ENCODE assay signal across 30 mouse cellular contexts in genomic region chr13:104442559-104442958, GRCm38 (mm10).
A peak's percentile ranks its signal among the peaks of the same experiment; 100 is the strongest.
DNase-seq lines count a peak whose midpoint lies in the region; ATAC-seq lines count a peak whose summit lies in the region.
"Had no signal": no experiment of that assay in that cellular context is flagged by ENCODE, and none has a peak within 500 bp of the region (broad histone marks: within the 10 kb centered on the region; RNA-seq: fewer than 3 reads in every experiment).

No protein-coding gene starts in this region.

- H3K4me3 ChIP-seq in neural tube, embryonic 14.5 days (ENCODE audit: low read depth, low read length), result no peak overlapping the region
- H3K4me3 ChIP-seq: embryonic facial prominence, embryonic 10.5 days; embryonic facial prominence, embryonic 13.5 days; forebrain, embryonic 10.5 days; forebrain, embryonic 13.5 days; heart, adult 2 months; heart, embryonic 10.5 days; heart, embryonic 13.5 days had no signal

- H3K4me2 ChIP-seq in neural tube, embryonic 14.5 days (ENCODE audit: low read depth, low read length), result no peak overlapping the region
- H3K4me2 ChIP-seq: embryonic facial prominence, embryonic 13.5 days; forebrain, embryonic 13.5 days; heart, embryonic 13.5 days; hindbrain, embryonic 14.5 days had no signal

- H3K27ac ChIP-seq in neural tube, embryonic 14.5 days (ENCODE audit: low read depth, low read length), result no peak overlapping the region
- H3K27ac ChIP-seq: embryonic facial prominence, embryonic 10.5 days; embryonic facial prominence, embryonic 13.5 days; forebrain, embryonic 10.5 days; forebrain, embryonic 13.5 days; heart, adult 2 months; heart, embryonic 10.5 days; heart, embryonic 13.5 days; hindbrain, embryonic 14.5 days; hindbrain, postnatal 0 days had no signal

- 36% methylated on average over 7 of the region's 7 CpGs for WGBS in neural tube, embryonic 14.5 days

- H3K9me3 ChIP-seq in neural tube, embryonic 14.5 days (ENCODE audit: control insufficient read depth, low read length), result no peaks in the 10 kb centered on the region
- H3K9me3 ChIP-seq: embryonic facial prominence, embryonic 10.5 days; embryonic facial prominence, embryonic 13.5 days; forebrain, embryonic 10.5 days; forebrain, embryonic 13.5 days; heart, embryonic 10.5 days; heart, embryonic 13.5 days had no signal

- no peaks in the 10 kb centered on the region for H3K36me3 ChIP-seq in neural tube, embryonic 14.5 days (ENCODE audit: control insufficient read depth, insufficient read depth, low read length)

- H3K27me3 ChIP-seq in neural tube, embryonic 14.5 days (ENCODE audit: control insufficient read depth, insufficient read depth, low read length), result no peaks in the 10 kb centered on the region
- H3K27me3 ChIP-seq: embryonic facial prominence, embryonic 13.5 days; forebrain, embryonic 13.5 days; heart, embryonic 13.5 days had no signal

- no peak overlapping the region for H3K9ac ChIP-seq in neural tube, embryonic 14.5 days (replicated peaks; ENCODE audit: low read depth, low read length)
- H3K9ac ChIP-seq: embryonic facial prominence, embryonic 13.5 days; forebrain, embryonic 13.5 days; heart, embryonic 13.5 days; hindbrain, embryonic 14.5 days had no signal

- no peaks in the 10 kb centered on the region for H3K4me1 ChIP-seq in neural tube, embryonic 14.5 days (ENCODE audit: control insufficient read depth, insufficient read depth, low read length)
- H3K4me1 ChIP-seq: embryonic facial prominence, embryonic 10.5 days; embryonic facial prominence, embryonic 13.5 days; forebrain, embryonic 10.5 days; forebrain, embryonic 13.5 days; heart, embryonic 10.5 days; heart, embryonic 13.5 days had no signal

- peak; percentile 6 for DNase-seq in adrenal gland, postnatal 10 days
- no peak for DNase-seq in adrenal gland, postnatal 4 days (ENCODE audit: low spot score in 2 of 2)
- DNase-seq in neural tube, embryonic 10.5 days (ENCODE audit: extremely low spot score, low spot score), result no peak
- peak; percentile 7 for DNase-seq in adrenal gland, postnatal 25 days
- DNase-seq in right cerebral cortex, adult 18-20 months, result no peak
- no peak for DNase-seq in lung, adult 18-20 months
- DNase-seq: cerebellum, adult 11-12 months; cerebellum, adult 8-10 months; cerebellum, postnatal 10 days; cerebellum, postnatal 36 days; embryo, embryonic 11 days; gastrocnemius, postnatal 10 days; gastrocnemius, postnatal 36 days; heart, adult 2 months; heart, postnatal 14 days; heart, postnatal 4 days had no signal

- ATAC-seq in neural tube, embryonic 14.5 days (ENCODE audit: low read depth), result peak; percentile 51; the same call in 1 of the 2 replicates
- ATAC-seq: activated CD4-positive, CD25-positive, alpha-beta regulatory T cell, adult 4 months; CD4-positive, CD25-positive, alpha-beta regulatory T cell, adult 4 months; forebrain, embryonic 13.5 days; forebrain, embryonic 16.5 days; hindbrain, postnatal 0 days; inflammation-experienced regulatory T-cells, adult 6 months; intestine, embryonic 16.5 days had no signal

Comparison
In these comparisons a context has a peak if more than half of its experiments do, and no peak if none do; other contexts are left out.
1. DNase-seq: peak in adrenal gland, postnatal 10 days (single experiment) and adrenal gland, postnatal 25 days (single experiment); none in adrenal gland, postnatal 4 days (0 of 2), neural tube, embryonic 10.5 days (single experiment), right cerebral cortex, adult 18-20 months (single experiment) and lung, adult 18-20 months (0 of 2).